Mouse (Mus musculus) spleen, adult 18-20 months (tissue): ENCODE data around the gene Sept9.

ENCODE experiments used
- DNase-seq, 2 experiments: peaks; one replicate each; pipeline ENCODE4 v3.0.0; 2022; ENCODE audit warnings: mixed read lengths in 2 of 2

Sept9 gene

GRCm38 (mm10) chr11:117247541-117247940 lies 48.1 kb downstream of the Sept9 start:
- DNase-seq, result no peak

DNA sequence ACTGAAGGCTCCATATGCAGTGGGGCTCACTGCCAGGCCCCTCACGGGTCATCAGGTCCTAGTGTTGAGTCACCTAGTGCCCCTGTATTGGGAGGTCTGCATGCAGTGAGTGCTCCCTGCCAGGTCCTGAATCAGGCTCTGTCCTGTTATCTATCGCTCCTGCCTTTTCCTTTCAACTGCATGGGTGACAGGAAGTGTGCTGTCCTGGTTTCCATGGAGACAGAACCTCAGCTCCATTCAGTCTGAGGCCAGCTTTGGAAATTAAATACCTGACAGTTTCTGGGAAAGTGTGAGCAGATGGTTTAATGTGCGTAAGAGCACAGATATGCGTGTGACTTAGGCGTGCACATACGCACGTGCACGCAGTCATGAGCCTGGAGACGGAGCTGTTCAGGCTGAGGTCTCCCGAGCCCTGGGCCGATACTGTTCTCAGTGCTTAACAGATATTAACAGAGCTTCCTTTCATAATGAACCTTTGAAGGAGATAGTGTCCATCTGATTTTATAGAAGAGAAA lies 49.3 kb downstream of the Sept9 start:
- DNase-seq, result no peak

DNA sequence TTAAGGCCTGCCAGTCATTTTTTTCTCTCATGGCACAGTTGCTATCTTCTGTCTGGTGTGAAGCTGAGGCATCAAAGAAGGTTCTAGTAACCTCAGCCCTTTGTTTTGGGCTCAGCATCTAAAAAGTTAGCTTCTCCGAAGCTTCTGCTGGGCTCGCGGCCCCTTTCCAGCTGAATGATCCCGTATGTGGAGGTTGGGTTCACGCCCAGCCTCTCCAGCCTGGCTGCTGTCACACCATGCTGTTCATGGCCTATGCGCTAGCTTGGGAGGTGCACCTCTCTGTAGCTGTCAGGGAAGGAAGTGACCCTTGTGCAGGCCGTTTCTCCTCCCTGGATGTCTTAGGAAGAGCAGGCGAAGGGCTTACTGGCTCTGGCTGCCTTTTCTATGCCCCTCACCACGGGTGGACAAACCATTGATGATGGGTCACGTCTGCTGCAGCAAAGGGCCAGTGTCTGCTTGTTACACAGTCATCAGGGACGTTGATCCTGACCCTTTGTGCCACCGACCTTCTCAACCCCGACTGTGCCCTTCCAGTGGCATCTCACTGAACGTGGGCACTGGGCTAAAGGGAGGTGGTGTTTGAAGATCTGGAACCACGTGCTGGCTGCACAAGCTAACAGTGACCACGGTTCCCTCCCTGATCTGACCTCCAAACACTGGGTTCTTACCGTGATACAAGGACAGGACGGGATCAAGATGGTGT lies 50.0 kb downstream of the Sept9 start:
- no peak for DNase-seq

DNA sequence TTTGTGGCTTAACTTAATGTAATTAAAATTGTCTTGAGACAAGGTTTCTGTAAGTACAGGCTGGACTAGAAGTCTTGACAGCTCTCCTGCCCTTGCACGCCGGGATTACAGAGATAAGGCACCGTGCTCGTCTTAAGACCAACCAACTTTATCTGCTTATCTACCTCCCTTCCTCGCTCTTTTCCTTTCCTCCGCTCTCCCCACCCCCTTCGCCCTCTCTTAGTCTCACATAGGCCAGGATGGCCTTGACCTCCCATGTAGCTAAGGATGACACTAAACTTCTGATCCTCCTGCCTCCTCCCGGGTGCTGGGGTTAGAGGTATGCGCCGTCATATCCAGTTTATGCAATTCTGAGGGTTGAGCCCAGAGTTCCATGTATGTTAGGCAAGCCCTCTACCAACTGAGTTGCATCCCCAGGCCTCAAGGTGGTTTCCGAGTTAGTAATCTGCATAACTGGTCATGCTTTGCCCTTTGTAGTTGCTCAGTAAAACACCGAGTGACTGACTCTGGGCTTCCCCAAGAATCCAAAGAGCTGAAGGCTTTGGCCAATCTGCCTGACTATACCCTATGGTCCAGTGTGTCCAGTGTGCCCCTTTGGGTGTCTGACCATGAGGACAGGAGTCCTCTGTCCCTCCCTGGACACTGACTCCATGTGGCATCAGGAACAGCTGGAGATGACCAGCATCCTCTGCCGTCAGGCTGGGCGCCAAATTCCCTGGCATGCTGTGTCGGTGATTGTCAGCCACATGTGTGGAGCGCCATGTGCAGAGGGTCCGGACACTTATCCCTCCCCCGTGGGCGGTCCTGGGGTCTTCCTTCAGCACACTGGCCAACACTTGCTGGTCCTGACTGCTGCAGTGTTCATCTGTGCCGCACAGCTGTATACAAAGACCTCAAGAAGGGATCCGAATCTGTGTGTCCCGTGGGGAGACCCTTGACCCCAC lies 50.8 kb downstream of the Sept9 start:
- no peak for DNase-seq

- no peak for DNase-seq
Observed at GRCm38 (mm10) chr11:117251755-117252154, 52.3 kb downstream of the Sept9 start.

DNA sequence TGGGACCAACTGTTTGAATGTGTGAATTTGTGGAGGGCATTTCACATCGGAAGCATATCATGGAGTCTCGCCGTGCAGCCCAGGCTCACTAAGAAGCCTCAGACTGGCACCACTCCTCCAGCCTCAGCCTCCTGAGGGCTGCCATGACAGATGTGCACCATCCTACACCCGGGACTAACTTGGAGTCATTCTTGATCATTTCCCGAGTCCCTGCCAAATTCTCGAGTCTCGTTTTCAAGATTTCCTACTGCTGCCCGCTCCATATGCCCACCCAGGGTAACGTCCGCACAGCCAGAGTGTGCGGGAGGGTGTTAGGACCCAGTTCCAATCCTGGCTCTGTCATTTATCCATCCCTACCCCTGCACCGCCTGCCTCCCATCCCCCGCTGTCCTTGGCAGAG lies 53.4 kb downstream of the Sept9 start:
- DNase-seq, result no peak

DNA sequence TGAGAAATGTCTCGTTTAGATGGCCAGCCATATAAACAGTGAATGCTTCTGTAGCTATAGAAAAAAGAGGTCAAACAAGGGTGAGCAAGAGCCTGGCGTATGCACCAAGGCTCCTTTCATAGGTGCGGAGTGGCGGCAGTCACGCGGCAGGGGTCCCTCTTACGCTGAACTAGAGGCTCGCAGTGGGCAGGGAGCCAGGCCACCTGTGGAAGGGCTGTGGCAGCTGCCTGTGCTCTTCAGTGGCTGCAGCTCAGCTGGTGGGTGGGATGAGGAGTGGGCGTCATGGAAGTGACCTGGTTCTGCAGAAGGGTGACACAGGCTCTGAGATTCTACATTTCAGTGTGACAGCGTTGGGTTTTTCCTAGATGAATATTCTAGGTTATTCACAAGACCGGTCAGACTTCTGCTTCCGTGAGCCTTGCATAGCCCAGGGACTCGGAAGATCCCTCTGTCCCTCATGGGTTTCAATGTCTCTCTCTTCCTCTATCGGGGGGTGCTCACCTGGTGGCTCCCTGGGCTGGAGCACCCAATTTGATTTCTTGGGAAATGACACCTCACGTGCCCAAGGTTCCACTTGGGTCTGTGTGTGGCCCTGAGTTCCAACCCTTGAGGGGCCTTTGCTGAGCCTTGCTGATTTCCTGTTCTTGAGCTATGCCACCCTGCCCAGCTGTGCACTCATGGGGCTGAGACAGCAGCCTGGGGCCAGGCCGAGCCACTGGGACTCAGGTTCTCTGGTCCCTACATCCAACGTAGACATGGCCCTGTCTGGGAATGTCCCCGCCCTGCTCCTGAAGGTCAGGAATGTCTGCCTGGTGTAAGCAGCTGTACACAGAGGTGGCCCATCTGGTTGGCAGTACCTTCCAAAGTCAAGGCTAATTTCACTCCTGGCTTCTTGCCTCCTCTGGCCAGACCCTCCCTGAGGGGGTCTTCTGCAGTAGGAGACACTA lies 55.0 kb downstream of the Sept9 start:
- DNase-seq, result no peak

DNA sequence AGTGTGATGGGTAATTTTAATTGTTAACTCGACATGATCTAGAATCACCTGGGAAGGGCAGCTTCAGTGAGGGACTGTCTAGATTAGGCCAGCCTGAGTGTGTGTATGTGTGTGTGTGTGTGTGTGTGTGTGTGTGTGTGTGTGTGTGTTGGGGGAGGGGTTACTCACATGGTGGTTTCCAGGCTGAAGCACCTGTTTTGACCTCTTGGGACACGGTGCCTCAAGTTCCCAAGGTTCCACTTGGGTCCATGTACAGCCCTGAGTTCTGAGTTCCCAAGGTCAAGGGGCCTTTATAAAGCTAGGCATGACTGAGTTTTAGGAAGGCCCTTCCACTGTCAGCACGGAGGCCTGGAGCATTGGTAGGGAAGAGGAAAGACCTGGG lies 55.6 kb downstream of the Sept9 start:
- no peak for DNase-seq

GRCm38 (mm10) chr11:117256088-117256487 lies 56.6 kb downstream of the Sept9 start:
- DNase-seq, result no peak

GRCm38 (mm10) chr11:117256840-117257239 lies 57.4 kb downstream of the Sept9 start:
- no peak for DNase-seq

DNA sequence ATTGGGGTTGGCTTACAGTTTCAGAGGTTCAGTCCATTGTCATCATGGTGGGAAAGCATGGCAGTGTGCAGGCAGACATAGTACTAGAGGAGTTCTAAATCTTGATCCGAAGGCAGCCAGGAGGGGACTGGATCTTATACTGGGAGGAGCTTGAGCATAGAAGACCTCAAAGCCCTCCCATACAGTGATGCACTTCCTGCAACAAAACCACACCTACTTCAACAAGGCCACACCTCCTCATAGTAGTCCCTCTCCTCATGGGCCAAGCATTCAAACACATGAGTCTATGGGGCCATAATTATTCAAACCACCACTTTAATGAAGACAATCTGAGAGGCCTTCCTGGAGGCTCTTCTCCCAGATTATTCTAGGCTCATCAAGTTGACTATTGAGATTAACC lies 57.8 kb downstream of the Sept9 start:
- DNase-seq, result no peak

DNA sequence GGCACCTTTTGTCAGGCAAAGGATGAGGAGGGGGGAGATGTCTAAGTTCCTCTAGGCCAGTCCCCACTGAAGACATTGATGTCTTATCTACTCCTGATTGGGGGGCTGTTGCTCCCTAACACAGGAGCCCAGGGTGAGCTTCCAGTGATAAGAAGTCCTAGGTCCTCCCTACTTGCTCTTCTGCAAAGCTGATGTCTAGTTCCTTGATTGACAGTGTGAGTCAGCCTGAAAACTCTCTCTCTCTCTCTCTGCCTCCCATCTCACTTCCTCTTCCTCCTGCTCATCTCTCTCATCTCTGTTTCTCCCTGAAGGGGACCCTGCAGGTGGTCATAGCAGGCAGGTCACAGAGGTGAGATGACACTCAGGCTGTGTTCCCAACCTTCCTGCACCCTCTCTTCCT lies 58.4 kb downstream of the Sept9 start:
- DNase-seq, result no peak

GRCm38 (mm10) chr11:117259178-117259960 lies 59.9 kb downstream of the Sept9 start:
- no peak for DNase-seq

- DNase-seq, result no peak
Observed at GRCm38 (mm10) chr11:117260631-117261030, 61.2 kb downstream of the Sept9 start.

- no peak for DNase-seq
Observed at GRCm38 (mm10) chr11:117263096-117263808, 63.8 kb downstream of the Sept9 start.

GRCm38 (mm10) chr11:117264162-117265021 lies 64.9 kb downstream of the Sept9 start:
- DNase-seq, result no peak

DNA sequence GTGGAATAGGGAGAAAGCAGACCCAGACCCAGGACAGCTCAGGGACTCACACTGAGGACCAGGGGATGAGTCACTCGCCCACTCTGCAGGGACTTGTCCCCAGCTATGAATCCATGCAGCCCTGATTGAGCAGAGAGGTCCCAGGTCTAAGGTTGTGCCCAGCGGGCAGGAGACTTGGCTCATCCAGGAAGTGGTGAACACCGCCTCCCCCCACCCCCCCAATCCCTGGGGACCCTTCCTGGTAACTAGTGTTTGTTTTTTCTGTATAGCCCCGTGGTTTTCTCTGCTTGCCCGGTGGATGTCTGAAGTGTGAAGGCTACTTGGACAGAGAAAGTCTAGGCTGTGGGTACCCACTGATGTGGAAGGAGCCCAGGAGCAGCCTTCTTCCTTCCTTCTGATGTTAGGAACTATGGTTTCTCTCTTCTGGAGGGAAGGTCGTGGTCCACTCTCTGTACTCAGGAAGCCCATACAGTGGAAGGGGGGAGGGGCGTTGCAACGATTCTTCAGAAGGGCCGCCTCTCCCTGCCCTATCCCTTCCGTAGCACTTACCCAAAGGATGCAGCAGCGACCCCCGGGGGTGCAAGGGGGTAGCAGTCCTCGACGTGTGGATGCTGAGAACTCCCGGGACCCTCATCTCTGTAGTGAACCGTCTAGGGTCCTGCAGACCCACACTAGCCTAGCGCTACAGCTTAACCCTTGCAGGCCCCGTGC lies 66.0 kb downstream of the Sept9 start:
- peak in 1 of 2 experiments; percentile 40 for DNase-seq

GRCm38 (mm10) chr11:117265981-117266905 lies 66.8 kb downstream of the Sept9 start:
- peak; percentile 85 to 90 for DNase-seq
